Mouse (Mus musculus) spleen, embryonic (tissue): ENCODE measurements around the gene 4930544D05Rik.
"Not testable (repeated sequence)": the region's sequence is repeated elsewhere in the genome, so short reads cannot be mapped to it uniquely, and the experiment has no call there.

Experiments used
- CTCF ChIA-PET: fragments of 350-600 bp; sonication (Branson Sonifier 250); formaldehyde crosslinking; loops from one replicate; lab custom pipeline; 2022; lab: Charles Lee

The 4930544D05Rik gene

GRCm38 (mm10) chr11:70615516-70616093 is at the start of gene 4930544D05Rik:
Gene 4930544D05Rik (plus strand): TSS chr11:70615848.
- CTCF ChIA-PET, result interaction anchor here (0.6 to 1.4 kb wide), 2 partner anchors 9 to 211 kb away, joined by 3 read pairs; no protein-coding TSS in a partner anchor

GRCm38 (mm10) chr11:70566586-70566985 is 49.1 kb upstream of the 4930544D05Rik start:
- CTCF ChIA-PET, result no interaction called here

GRCm38 (mm10) chr11:70570614-70571013 is 45.0 kb upstream of the 4930544D05Rik start:
- CTCF ChIA-PET, result not testable (repeated sequence)

- CTCF ChIA-PET, result no interaction called here
These were observed 44.0 kb upstream of the 4930544D05Rik start for GRCm38 (mm10) chr11:70571641-70572040.

- CTCF ChIA-PET, result no interaction called here
These were observed 43.2 kb upstream of the 4930544D05Rik start for GRCm38 (mm10) chr11:70572348-70572902.

GRCm38 (mm10) chr11:70573872-70574271 is 41.8 kb upstream of the 4930544D05Rik start:
- CTCF ChIA-PET, result interaction anchor here (0.6 to 0.7 kb wide), 2 partner anchors 141 to 171 kb away, joined by 3 to 6 read pairs; no protein-coding TSS in a partner anchor

GRCm38 (mm10) chr11:70577201-70577600 is 38.4 kb upstream of the 4930544D05Rik start:
- CTCF ChIA-PET, result interaction anchor here (0.5 kb wide), 1 partner anchor 384 kb away, joined by 3 read pairs; no protein-coding TSS in a partner anchor

GRCm38 (mm10) chr11:70578962-70579361 is 36.7 kb upstream of the 4930544D05Rik start:
- CTCF ChIA-PET, result no interaction called here

GRCm38 (mm10) chr11:70579710-70580357 is 35.8 kb upstream of the 4930544D05Rik start:
- CTCF ChIA-PET, result no interaction called here

- CTCF ChIA-PET, result no interaction called here
These were observed 35.3 kb upstream of the 4930544D05Rik start for GRCm38 (mm10) chr11:70580358-70580720.

GRCm38 (mm10) chr11:70580921-70581320 is 34.7 kb upstream of the 4930544D05Rik start:
- CTCF ChIA-PET, result no interaction called here

GRCm38 (mm10) chr11:70582196-70582595 is 33.5 kb upstream of the 4930544D05Rik start:
- CTCF ChIA-PET, result no interaction called here

- CTCF ChIA-PET, result no interaction called here
These were observed 32.5 kb upstream of the 4930544D05Rik start for GRCm38 (mm10) chr11:70583022-70583714.

GRCm38 (mm10) chr11:70583775-70584174 is 31.9 kb upstream of the 4930544D05Rik start:
- CTCF ChIA-PET, result no interaction called here

- CTCF ChIA-PET, result interaction anchor here (0.5 kb wide), 1 partner anchor 220 kb away, joined by 3 read pairs; no protein-coding TSS in a partner anchor
These were observed 30.2 kb upstream of the 4930544D05Rik start for GRCm38 (mm10) chr11:70585457-70585856.

GRCm38 (mm10) chr11:70586261-70586660 is 29.4 kb upstream of the 4930544D05Rik start:
- CTCF ChIA-PET, result interaction anchor here (1.1 kb wide), 1 partner anchor 12 kb away, joined by 4 read pairs; no protein-coding TSS in a partner anchor

- CTCF ChIA-PET, result interaction anchor here (1.1 kb wide), 1 partner anchor 11 kb away, joined by 4 read pairs; no protein-coding TSS in a partner anchor
These were observed 28.7 kb upstream of the 4930544D05Rik start for GRCm38 (mm10) chr11:70586954-70587353.

- CTCF ChIA-PET, result no interaction called here
These were observed 23.9 kb upstream of the 4930544D05Rik start for GRCm38 (mm10) chr11:70591733-70592132.

- CTCF ChIA-PET, result no interaction called here
These were observed 21.2 kb upstream of the 4930544D05Rik start for GRCm38 (mm10) chr11:70594253-70594989.

GRCm38 (mm10) chr11:70595638-70596037 is 20.0 kb upstream of the 4930544D05Rik start:
- CTCF ChIA-PET, result no interaction called here

GRCm38 (mm10) chr11:70596094-70596493 is 19.6 kb upstream of the 4930544D05Rik start:
- CTCF ChIA-PET, result no interaction called here
